Mouse (Mus musculus): Measurements from ENCODE around the gene Sox6.

Sox6 gene

DNA sequence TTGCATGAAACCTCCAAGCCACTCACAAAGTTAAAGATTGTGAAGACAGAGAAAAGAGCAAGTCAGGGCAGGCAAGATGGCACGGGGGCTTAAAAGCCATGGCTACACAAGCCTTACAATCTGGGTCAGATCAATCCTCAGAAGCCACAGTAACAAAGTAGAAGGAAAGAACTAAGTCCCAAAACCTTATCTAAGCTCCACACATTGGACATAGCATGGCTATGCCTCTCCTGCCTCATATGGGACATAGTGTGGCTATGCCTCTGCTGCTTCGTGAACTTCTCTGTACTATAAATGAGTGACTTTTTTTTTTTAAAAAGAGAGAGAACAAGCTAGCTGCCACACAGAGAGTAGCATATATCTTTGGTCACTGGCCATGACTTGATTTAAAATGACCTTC is 471.8 kb downstream of the Sox6 start:
- no peak for DNase-seq (ENCODE audit: low spot score in 2 of 2)

DNA sequence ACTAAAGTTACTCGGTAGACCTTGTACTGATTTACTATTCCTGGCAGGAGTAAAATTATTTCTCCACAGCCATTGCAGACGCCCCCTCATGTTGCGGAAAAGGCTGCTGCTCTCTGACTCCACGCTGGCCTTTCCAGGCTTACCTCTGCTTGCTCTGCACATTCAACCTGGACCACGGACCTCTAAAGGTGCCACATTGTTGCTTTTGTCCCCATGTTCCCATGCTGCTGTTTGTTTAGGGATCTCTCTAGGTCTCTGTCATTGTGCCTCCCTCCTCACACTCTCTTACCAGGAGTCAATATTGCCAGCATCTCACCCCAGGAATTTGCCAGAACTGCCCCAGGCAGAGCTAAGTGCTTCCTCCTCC is 473.6 kb downstream of the Sox6 start:
- no peak for DNase-seq (ENCODE audit: low spot score in 2 of 2)

DNA sequence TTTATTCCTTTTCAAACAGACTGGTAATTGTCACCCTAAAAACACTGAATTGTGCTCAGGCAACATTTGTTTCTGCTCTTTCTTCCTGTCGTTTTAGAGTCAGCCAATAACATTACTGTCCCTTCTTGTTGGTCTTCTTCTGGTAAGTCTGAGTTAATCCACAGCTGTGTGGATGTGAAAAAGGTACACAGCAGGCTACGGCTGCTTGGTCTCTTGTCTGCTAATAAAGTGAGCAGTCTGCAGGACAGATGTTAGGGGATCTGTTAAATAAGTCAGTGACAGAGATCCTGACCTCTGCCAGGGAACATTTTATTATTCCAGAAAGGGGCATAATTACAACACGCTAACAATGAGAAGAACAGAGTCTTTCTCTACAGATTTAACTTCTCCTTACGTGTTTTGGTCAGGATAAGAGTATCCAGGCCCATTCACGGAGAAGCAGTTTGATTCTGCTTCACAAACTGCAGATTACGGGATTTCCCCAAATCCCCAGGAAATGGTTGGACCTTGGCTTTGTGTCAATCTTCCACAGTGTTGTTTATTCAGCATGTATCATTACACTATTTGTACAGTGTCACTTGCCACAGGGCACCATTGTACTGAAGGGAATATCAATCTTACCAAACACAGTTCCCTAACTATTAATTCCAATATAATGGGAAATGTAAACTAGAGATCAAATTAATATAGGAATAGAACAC is 474.1 kb downstream of the Sox6 start:
- DNase-seq (ENCODE audit: low spot score in 2 of 2), result no peak

DNA sequence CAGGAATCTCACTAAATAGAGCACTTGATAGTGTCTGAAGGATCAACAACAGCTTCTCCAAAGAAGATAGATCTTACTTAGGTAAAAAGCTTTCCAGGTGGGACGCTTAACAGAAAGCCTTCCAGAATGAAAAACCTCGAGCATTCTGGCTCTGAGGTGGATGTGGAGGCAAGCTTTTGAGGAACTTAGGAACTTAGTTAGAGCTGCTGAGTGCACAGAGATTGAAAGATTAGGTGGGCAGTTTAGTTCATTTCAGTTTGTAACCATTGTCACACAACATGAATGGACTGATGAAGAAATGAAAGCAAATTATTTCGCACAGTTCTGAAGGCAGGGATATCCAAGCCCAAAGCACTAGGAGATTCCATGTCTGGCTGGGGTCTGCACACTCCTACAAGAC is 481.9 kb downstream of the Sox6 start:
- no peak for DNase-seq (ENCODE audit: low spot score in 2 of 2)

DNA sequence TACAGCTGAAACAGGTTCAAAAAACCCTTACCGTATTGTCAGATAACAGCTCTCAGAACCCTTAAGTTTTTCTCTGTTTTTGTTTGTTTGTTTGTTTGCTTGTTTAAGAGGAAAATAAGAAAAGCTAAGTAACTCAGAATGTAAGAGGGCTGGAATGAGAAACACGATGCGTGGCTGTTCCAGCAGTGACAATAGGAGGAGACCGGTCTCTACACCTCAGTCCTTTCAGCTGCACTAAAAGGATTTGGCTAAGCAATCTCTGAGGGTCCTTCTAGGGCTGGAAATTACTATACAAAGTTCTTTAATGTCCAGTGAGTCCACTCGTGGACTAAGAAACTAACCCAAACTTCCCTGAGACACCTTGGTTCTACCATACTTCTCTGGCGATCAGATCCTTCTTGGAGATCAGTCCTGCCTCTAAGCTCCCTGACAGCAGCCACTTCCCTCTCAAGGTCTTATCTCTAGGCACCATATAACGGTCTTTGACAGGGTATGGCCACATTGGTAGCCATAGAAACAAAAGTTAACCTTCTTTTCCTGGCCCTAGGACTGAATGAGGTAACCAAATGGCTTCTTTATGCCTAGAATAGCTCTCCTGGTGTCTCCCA is 488.3 kb downstream of the Sox6 start:
- DNase-seq (ENCODE audit: low spot score in 2 of 2), result peak in 1 of 2 experiments; percentile 15

DNA sequence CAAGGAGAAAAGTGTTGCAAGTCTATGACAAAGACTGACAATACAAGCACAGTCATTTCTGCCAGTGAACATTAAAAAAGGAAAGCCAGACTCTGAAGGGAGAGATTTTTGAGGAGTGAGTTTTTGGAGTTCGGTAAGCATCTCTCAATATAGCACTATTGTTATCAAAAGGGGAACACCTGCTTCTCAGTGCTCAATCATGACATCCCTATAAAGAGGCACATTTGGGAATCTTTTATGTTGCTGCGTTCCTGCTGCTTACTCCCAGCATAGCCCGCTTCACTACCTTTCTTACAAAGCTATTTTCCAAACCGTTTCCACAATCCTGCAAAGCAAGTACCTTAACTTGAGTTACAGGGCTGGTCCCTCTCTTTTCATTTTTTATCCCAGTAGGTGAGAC is 488.9 kb downstream of the Sox6 start:
- DNase-seq (ENCODE audit: low spot score in 2 of 2), result no peak

DNA sequence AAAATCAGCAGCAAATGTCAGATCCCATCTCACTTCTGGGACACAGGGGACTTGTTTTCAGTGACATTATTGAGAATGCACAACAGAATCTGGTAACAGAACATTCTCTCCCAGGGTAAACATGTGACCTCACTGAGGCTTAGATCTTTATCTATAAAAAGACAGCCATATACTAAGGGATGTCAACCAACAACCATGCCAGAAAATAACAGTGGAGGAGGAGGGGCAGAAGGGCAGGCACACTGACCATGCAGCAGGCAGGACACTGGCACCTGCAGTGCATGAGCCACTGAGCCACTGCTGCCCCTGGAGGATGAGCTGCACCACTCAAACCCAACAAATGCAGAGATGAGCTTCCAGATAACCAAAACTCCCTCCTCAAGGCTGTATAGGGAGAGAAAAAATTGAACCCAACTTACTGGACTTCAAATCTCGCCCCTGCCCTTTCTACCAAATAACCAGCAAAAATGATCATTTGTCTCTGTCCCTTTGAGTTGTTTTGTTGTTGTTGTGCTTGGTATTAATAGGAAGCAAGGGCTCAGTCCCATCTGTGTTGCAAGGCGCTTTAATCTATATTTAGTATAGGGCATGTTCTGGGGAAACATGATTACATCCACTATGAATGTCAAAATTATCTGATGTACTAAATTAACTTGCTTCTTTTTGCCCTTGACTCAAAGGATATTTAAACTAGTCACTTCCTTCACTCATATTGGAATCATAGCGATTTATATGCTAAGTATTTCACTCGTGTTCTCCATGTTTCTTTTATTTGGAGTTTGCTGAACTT is 492.8 kb downstream of the Sox6 start:
- no peak for DNase-seq (ENCODE audit: low spot score in 2 of 2)

DNA sequence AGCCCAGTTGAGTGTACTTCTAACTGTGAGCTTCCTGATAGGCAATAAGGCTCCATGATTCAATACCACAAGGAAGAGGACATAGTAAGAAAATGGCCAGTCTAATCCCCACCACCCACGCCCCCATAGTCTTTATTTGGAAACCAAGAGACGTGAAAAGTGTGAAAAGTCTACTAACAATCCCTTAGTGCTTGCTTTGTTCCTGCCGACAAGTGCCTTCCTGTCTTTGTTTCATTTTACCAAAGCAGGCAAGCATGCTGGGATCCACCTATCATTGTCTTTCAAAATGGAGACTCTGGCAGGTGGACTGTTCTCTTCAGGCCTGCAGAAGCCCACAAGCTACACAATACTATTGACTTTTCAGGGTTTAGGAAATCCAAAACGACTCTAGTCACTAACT is 495.0 kb downstream of the Sox6 start:
- no peak for DNase-seq (ENCODE audit: low spot score in 2 of 2)

DNA sequence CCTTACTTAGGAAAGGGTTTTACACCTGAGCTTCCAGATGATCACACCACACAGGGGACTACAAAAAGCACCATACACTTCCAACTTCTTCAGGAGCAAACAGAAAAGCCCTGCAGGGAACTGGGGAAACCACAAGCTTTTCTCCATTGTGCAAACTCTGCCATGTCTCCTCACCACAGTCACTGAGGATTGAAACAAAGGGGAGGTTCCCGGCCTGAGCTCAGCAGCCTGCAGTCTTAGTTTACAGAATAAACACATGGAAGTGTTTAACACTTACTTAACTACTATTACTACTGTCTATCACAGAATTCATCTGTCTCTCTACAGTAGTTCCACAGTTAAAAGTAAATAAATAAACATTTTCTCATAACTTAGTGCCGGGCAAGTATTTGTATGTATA is 498.3 kb downstream of the Sox6 start:
- no peak for DNase-seq (ENCODE audit: low spot score in 2 of 2)

DNA sequence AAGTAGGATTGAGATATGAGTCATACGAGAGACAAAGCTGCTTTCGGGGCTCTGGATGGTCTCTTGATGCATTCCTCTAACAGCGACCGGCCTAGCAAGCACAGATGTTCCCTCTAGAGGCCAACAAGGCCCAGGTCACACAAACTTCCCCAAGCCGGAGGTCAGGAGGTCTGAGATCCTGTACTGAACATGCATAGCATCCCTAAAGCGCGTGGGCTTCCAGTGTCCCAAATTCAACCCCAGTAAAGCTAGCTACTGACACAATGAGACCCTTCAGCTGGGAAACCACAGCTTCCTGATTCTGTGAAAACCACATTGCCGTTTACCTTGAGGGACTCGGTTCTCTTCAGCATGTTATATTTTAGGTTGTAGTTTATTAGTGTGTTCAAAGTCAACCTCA is 499.6 kb downstream of the Sox6 start:
- DNase-seq (ENCODE audit: low spot score in 2 of 2), result peak in 1 of 2 experiments; percentile 12

DNA sequence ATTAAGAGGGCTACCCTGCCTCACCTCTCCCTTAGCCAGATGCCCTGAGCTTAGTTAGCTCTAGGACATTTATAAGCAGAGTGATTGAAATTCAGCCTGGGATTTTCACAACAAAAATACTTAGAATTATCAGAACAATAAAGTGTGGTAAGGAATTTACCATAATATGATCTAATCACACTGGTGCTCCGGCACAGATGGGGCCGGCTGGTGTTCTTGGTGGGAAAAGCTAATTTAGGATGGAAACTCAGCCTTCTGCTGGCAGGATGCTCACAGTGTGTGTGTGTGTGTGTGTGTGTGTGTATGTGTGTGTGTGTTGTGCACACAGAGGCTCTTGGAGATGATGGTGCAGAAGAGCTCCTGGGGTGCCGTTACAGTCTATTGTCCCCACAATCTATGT is 501.0 kb downstream of the Sox6 start:
- no peak for DNase-seq (ENCODE audit: low spot score in 2 of 2)

DNA sequence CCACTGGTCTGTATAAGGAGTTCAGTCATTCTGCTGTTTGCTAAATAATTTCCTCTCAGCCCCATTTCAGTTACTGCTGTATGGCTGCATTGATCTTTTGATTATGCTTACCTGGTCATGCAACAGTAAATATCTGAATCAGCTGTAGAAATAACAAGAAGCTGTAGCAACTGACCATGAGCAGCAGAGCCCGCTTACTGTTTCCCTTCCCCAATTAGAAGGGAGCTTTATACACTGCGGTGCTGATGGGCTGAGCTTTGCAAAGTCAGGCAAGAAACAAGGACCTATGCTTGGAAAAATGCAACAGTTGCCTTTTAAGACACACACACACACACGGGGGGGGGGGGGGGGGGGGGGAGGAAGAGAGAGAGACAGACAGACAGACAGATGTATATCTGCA is 502.1 kb downstream of the Sox6 start:
- peak; percentile 19 to 26 for DNase-seq (ENCODE audit: low spot score in 2 of 2)

DNA sequence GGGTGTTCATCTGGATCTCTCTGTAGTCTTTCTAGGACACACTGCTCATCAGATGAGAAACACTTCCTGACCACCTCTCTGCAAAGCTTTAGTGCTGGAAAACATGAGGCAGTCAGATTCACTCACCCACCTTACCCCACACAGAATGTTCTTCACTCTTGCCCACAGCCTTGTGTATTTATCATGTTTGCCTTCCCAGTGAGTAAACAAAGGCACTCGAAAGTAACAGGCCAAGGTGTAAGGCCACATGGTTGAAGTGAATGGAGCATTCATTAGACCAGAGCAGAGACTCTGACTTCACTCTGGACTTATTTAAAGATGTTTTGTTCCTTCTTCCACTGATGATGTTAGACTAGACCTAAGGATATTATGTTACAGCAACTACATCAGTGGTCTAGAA is 506.7 kb downstream of the Sox6 start:
- no peak for DNase-seq (ENCODE audit: low spot score in 2 of 2)

DNA sequence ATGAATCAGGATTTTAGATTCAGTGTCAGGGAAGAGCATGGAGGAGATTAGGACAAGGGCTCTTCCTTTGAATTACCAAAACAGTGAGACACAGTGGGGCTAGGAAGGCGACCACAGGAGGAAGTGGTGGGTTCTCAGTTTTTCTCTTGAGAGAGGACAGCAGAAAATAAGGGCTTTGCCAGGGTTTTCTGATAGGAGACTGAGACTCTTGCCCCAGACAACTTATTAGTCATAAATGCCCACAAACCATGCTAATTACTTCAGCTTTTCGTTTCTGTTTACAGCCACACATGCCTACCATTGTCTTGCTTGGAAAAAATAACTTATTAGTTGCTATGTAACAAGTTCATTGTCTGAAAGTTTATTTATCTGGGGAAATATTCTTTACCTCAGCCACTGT is 507.4 kb downstream of the Sox6 start:
- DNase-seq (ENCODE audit: low spot score in 2 of 2), result no peak

DNA sequence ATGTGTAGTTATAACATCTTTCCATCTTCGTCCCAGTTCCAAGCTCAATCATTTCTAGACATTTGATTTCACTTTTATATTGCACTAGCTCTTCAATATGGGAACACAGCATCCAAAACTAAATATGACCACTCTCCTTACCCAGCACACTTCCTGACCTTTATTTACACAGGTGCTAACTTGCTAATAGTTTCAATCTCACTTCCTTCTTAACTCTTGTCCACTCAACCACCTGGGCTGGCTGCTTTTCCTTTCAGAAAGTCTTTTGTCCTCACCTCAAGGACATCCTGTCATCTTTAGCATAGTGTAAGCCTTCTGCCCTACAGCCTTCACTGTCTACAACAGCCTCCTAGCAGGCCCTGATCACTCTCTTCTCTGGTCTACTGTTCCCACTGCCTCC is 520.9 kb downstream of the Sox6 start:
- no peak for DNase-seq (ENCODE audit: low spot score in 2 of 2)

DNA sequence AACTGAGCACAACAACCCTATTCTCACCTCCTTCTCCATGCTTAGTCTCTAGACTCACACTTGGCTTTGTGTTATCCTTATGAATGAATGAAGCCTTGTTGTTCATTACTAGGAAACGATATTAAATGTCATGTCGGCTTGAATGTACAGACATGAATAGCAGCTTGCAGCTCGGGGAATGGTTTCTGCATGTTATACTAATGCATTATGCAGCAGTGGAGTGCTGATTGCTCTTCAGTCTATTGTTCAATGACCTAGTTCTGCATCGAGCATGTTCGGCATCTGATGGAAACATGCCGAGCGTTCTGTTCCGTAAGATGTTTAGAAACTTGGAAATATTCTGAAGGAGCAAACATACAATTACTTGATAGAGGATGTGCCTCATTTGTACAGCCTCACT is 524.9 kb downstream of the Sox6 start:
- DNase-seq (ENCODE audit: low spot score in 2 of 2), result no peak

DNA sequence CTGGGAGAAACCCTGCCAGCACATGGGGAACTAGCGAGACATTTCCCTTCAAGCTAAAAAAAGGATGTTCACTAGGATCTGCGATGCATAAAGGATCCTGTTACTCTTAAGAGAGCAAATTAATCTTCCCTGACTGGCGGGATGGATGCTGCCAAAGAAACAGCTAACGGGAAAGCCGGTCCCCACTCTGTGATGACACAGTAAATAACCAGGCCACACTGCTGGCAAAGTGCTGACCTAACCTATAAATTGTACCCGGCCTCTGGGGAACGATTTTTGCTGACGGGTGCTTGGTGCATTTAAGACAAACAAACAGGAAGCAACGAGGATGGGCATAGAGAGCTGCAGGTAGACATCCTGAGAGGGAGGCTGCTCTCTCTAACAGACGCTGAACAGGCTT is 526.8 kb downstream of the Sox6 start:
- DNase-seq (ENCODE audit: low spot score in 2 of 2), result no peak

DNA sequence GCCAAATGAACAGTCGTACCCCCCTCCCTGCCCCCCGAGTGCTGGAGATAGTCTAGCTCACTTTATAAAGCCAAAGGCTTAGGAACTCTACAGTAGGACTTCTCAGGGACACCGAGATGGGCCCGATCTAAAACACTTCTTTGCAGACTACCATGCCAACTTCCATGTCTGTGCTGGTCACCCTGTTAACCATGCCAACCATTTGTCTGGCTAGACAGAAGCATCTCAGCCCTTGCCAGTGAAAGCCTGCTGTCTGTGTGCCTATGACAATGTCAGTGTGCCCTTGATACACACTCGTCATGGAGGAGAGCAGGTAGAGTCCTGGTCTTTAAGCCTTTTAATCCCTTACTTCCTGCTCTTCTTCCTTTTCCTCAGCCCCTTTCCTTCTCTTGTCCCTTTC is 527.5 kb downstream of the Sox6 start:
- DNase-seq (ENCODE audit: low spot score in 2 of 2), result no peak

DNA sequence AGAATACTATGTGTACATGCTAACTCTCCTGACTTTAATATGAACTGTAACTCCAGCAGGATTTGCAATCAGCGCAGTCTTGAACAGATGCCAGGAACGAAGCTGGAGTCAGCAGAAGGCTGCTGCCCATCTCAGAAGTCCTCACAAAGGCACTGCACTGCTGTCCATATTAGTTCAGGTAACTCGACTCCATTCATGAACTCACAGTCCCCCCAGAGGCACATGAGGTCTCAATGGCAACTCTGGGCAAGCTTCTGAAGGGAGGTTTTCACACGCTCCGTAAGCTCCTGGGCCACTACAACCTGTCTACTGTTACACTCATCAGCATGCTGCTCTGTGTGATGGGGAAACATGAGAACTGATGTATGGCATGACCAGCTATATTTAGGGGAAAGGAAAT is 528.6 kb downstream of the Sox6 start:
- DNase-seq (ENCODE audit: low spot score in 2 of 2), result no peak

DNA sequence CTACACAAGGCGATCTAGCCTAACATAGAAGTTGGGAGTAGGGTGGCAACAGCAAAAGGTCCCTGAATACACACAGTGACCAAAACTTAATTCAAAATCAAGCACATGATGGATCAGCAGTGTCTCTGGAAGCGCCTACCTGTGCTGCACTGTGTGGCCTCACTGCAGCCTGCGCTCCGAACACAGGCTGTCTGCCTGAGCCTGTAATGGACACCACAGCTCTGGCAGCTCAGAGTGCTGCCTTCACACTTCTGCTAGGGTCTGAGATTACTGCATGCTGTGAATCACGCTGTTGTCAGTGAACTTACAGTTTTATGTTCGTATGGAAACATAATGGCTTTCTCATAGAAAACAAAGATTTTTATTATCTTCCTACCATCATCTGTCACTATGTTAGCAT is 532.2 kb downstream of the Sox6 start:
- no peak for DNase-seq (ENCODE audit: low spot score in 2 of 2)

DNA sequence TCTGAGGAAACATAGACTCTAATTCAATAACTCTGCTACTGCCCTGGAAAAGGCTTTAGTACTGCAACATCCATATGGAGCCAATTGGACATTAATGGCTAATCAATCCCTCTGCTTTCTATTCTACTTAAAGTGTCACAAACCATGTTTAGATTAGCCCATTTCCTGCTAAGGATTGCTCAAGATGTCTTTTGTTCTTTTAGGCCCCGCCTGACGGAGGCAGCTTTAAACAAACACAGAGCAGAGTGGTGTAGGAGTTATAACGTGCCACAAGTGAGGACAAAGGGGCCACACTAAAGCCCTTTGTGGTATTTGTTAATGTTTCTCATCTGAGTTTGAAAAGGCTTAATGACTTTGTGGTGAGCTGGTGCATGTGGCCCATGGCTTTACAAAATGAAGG is 537.1 kb downstream of the Sox6 start:
- DNase-seq (ENCODE audit: low spot score in 2 of 2), result no peak

DNA sequence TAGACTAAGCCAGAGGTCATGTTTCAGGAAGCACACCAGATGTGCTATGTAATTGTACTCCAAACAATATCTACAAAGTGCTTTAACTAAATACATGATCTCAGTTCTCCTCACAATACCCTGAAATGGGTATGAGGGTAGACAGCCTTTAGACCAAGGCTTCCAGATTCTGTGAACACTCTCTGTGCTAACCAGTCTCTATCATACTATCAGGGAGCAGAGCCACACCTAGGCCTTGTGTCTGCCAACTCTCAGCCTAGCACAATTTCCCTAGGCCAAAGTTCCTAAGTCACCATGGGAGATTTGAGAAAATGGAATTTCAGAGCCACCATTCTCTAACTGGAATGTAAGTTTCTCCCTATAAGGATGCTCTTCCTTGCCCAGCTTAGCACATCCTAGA is 537.8 kb downstream of the Sox6 start:
- DNase-seq (ENCODE audit: low spot score in 2 of 2), result no peak

DNA sequence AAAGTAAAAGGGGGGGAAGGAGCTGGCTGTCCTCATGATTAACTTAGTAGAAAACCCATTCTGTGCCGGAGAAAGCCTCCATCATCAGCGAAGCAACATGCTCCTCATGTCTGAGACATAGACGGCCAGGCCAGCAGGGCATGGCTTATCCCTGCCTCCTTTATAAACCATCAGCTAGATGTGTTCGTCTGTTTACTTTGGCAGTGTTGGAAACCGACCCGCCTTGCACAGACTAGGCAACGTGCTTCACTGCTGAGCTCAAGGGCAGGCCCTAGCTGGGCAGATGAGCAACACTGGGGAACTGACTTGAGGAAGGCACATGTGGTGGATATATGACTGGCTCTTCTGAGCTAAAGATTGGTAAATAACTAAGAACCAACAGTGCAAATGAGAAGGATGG is 538.4 kb downstream of the Sox6 start:
- DNase-seq (ENCODE audit: low spot score in 2 of 2), result no peak

All from spleen, postnatal 36 days (tissue).